Mouse (Mus musculus) C2C12 (cell line): ENCODE measurements around the gene Bean1.

Source experiments
- CTCF ChIP-seq: IDR thresholded peaks from one replicate; pipeline ENCODE4 v1.5.1; 2011; ENCODE audit not compliant: control insufficient read depth, insufficient read depth, insufficient read length
- MAX ChIP-seq: IDR thresholded peaks from one replicate; pipeline ENCODE4 v1.6.1; 2011; ENCODE audit warnings: mild to moderate bottlenecking, control low read depth
- MYOD1 ChIP-seq: IDR thresholded peaks from one replicate; pipeline ENCODE4 v1.6.1; 2011; ENCODE audit warnings: low read depth; ENCODE audit not compliant: control insufficient read depth, insufficient read length
- MYOG ChIP-seq: IDR thresholded peaks from one replicate; pipeline ENCODE4 v1.6.1; 2011; ENCODE audit not compliant: control insufficient read depth, insufficient read length; ENCODE audit errors: extremely low read depth

GRCm38 (mm10) chr8:104188459-104188858 is 18.2 kb downstream of the Bean1 start:
- TF ChIP-seq CTCF (no peak), MAX (no peak), MYOG (no peak), MYOD1 (no peak)
